Mouse (Mus musculus): ENCODE data around the gene Igf1r. TPM values are rescaled to one million over a fixed set of nuclear protein-coding genes. Genes with fewer than 3 reads are reported as not detected.

Gene Igf1r
- total RNA-seq, 1 experiment, result 23.5 TPM

GRCm38 (mm10) chr7:68127799-68128261 lies 175.2 kb downstream of the Igf1r start:
- peaks cover 1 to 14% of the 10 kb centered on the region in 2 experiments; a peak in 1 of 4 replicates for H3K4me1 ChIP-seq (ENCODE audit: control insufficient read depth in 2 of 2, insufficient read depth in 2 of 2, low read length in 2 of 2, poor library complexity in 1 of 2)
- no peak overlapping the region for H3K9ac ChIP-seq (ENCODE audit: insufficient read depth, low read depth, low read length, poor library complexity, severe bottlenecking)
- DNase-seq (ENCODE audit: low read depth, low spot score), result no peak
- H3K36me3 ChIP-seq (ENCODE audit: control insufficient read depth, insufficient read depth, low read length, poor library complexity, severe bottlenecking), result no peaks in the 10 kb centered on the region; the same call in 1 of the 2 replicates
- H3K27ac ChIP-seq (ENCODE audit: insufficient read depth, low read depth, low read length, poor library complexity, severe bottlenecking), result no peak overlapping the region
- TF ChIP-seq ZNF384 (IDR thresholded peaks at IDR 0.05; ENCODE audit: low read depth, low read length) (no peak), CHD2 (IDR thresholded peaks at IDR 0.05; ENCODE audit: low read depth, low read length) (no peak), ZC3H11A (IDR thresholded peaks at IDR 0.05; ENCODE audit: borderline replicate concordance, low read depth, low read length) (no peak), MAFK (IDR thresholded peaks at IDR 0.05; ENCODE audit: insufficient read depth, low read depth, low read length) (no peak), HCFC1 (IDR thresholded peaks at IDR 0.05; ENCODE audit: borderline replicate concordance, insufficient read depth, low read length) (no peak)
- no peaks in the 10 kb centered on the region for H3K9me3 ChIP-seq (ENCODE audit: control insufficient read depth, insufficient read depth, low read depth, low read length)
- in situ Hi-C loops (cut with MboI; ENCODE audit: low sequenced_read_pairs in 2 of 2, unreplicated experiment in 2 of 2), result loop anchor here in 1 of 2 experiments (25.0 kb wide), 1 partner anchor 341 kb away; no protein-coding TSS in a partner anchor
- H3K4me3 ChIP-seq (ENCODE audit: insufficient read depth in 1 of 2, low read depth in 1 of 2, low read length in 2 of 2, poor library complexity in 1 of 2, severe bottlenecking in 1 of 2), result no peak overlapping the region

GRCm38 (mm10) chr7:68128271-68128674 lies 175.6 kb downstream of the Igf1r start:
- Histone ChIP-seq H3K4me1 (ENCODE audit: control insufficient read depth in 2 of 2, insufficient read depth in 2 of 2, low read length in 2 of 2, poor library complexity in 1 of 2) (peaks cover 1 to 14% of the 10 kb centered on the region in 2 experiments; a peak in 1 of 4 replicates), H3K9me3 (ENCODE audit: control insufficient read depth, insufficient read depth, low read depth, low read length) (no peaks in the 10 kb centered on the region), H3K36me3 (ENCODE audit: control insufficient read depth, insufficient read depth, low read length, poor library complexity, severe bottlenecking) (no peaks in the 10 kb centered on the region; the same call in 1 of the 2 replicates), H3K27ac (ENCODE audit: insufficient read depth, low read depth, low read length, poor library complexity, severe bottlenecking) (no peak overlapping the region), H3K9ac (ENCODE audit: insufficient read depth, low read depth, low read length, poor library complexity, severe bottlenecking) (no peak overlapping the region), H3K4me3 (ENCODE audit: insufficient read depth in 1 of 2, low read depth in 1 of 2, low read length in 2 of 2, poor library complexity in 1 of 2, severe bottlenecking in 1 of 2) (peak overlapping the region; percentile 51 to 88; a peak in 3 of 4 replicates)
- no peak for DNase-seq (ENCODE audit: low read depth, low spot score)
- in situ Hi-C loops (cut with MboI; ENCODE audit: low sequenced_read_pairs in 2 of 2, unreplicated experiment in 2 of 2), result loop anchor here in 1 of 2 experiments (25.0 kb wide), 1 partner anchor 341 kb away; no protein-coding TSS in a partner anchor
- TF ChIP-seq CHD2 (IDR thresholded peaks at IDR 0.05; ENCODE audit: low read depth, low read length), result no peak
- no peak for TF ChIP-seq MAFK (IDR thresholded peaks at IDR 0.05; ENCODE audit: insufficient read depth, low read depth, low read length)
- TF ChIP-seq ZC3H11A (IDR thresholded peaks at IDR 0.05; ENCODE audit: borderline replicate concordance, low read depth, low read length), result no peak
- no peak for TF ChIP-seq HCFC1 (IDR thresholded peaks at IDR 0.05; ENCODE audit: borderline replicate concordance, insufficient read depth, low read length)
- TF ChIP-seq ZNF384 (IDR thresholded peaks at IDR 0.05; ENCODE audit: low read depth, low read length), result no peak

GRCm38 (mm10) chr7:68129077-68129511 lies 176.5 kb downstream of the Igf1r start:
- peak overlapping the region; percentile 58; the same call in 1 of the 2 replicates for H3K9ac ChIP-seq (ENCODE audit: insufficient read depth, low read depth, low read length, poor library complexity, severe bottlenecking)
- TF ChIP-seq HCFC1 (IDR thresholded peaks at IDR 0.05; ENCODE audit: borderline replicate concordance, insufficient read depth, low read length) (no peak), ZNF384 (IDR thresholded peaks at IDR 0.05; ENCODE audit: low read depth, low read length) (no peak), CHD2 (IDR thresholded peaks at IDR 0.05; ENCODE audit: low read depth, low read length) (peak; percentile 94)
- H3K36me3 ChIP-seq (ENCODE audit: control insufficient read depth, insufficient read depth, low read length, poor library complexity, severe bottlenecking), result no peaks in the 10 kb centered on the region; the same call in 1 of the 2 replicates
- in situ Hi-C loops (cut with MboI; ENCODE audit: low sequenced_read_pairs in 2 of 2, unreplicated experiment in 2 of 2), result loop anchor here in 1 of 2 experiments (25.0 kb wide), 1 partner anchor 342 kb away; no protein-coding TSS in a partner anchor
- H3K9me3 ChIP-seq (ENCODE audit: control insufficient read depth, insufficient read depth, low read depth, low read length), result no peaks in the 10 kb centered on the region
- peak; percentile 100 for DNase-seq (ENCODE audit: low read depth, low spot score)
- peak overlapping the region; percentile 45; the same call in 1 of the 2 replicates for H3K27ac ChIP-seq (ENCODE audit: insufficient read depth, low read depth, low read length, poor library complexity, severe bottlenecking)
- peaks cover 1 to 14% of the 10 kb centered on the region in 2 experiments; a peak in 1 of 4 replicates for H3K4me1 ChIP-seq (ENCODE audit: control insufficient read depth in 2 of 2, insufficient read depth in 2 of 2, low read length in 2 of 2, poor library complexity in 1 of 2)
- peak overlapping the region; percentile 79 to 88 for H3K4me3 ChIP-seq (ENCODE audit: insufficient read depth in 1 of 2, low read depth in 1 of 2, low read length in 2 of 2, poor library complexity in 1 of 2, severe bottlenecking in 1 of 2)

- Histone ChIP-seq H3K27ac (ENCODE audit: insufficient read depth, low read depth, low read length, poor library complexity, severe bottlenecking) (peak overlapping the region; percentile 45; the same call in 1 of the 2 replicates), H3K9me3 (ENCODE audit: control insufficient read depth, insufficient read depth, low read depth, low read length) (no peaks in the 10 kb centered on the region), H3K9ac (ENCODE audit: insufficient read depth, low read depth, low read length, poor library complexity, severe bottlenecking) (peak overlapping the region; percentile 58; the same call in 1 of the 2 replicates), H3K36me3 (ENCODE audit: control insufficient read depth, insufficient read depth, low read length, poor library complexity, severe bottlenecking) (no peaks in the 10 kb centered on the region; the same call in 1 of the 2 replicates), H3K4me1 (ENCODE audit: control insufficient read depth in 2 of 2, insufficient read depth in 2 of 2, low read length in 2 of 2, poor library complexity in 1 of 2) (peaks cover 1 to 14% of the 10 kb centered on the region in 2 experiments; a peak in 1 of 4 replicates), H3K4me3 (ENCODE audit: insufficient read depth in 1 of 2, low read depth in 1 of 2, low read length in 2 of 2, poor library complexity in 1 of 2, severe bottlenecking in 1 of 2) (peak overlapping the region; percentile 79 to 88)
- in situ Hi-C loops (cut with MboI; ENCODE audit: low sequenced_read_pairs in 2 of 2, unreplicated experiment in 2 of 2), result loop anchor here in 1 of 2 experiments (10.0 to 25.0 kb wide), 2 partner anchors 175 to 342 kb away; partner anchors contain the start of gene Igf1r
- no peak for TF ChIP-seq HCFC1 (IDR thresholded peaks at IDR 0.05; ENCODE audit: borderline replicate concordance, insufficient read depth, low read length)
- TF ChIP-seq ZC3H11A (IDR thresholded peaks at IDR 0.05; ENCODE audit: borderline replicate concordance, low read depth, low read length), result no peak
- TF ChIP-seq CHD2 (IDR thresholded peaks at IDR 0.05; ENCODE audit: low read depth, low read length), result no peak
- no peak for TF ChIP-seq MAFK (IDR thresholded peaks at IDR 0.05; ENCODE audit: insufficient read depth, low read depth, low read length)
- no peak for TF ChIP-seq ZNF384 (IDR thresholded peaks at IDR 0.05; ENCODE audit: low read depth, low read length)
- peak; percentile 79 for DNase-seq (ENCODE audit: low read depth, low spot score)
These were observed 177.1 kb downstream of the Igf1r start for GRCm38 (mm10) chr7:68129546-68130253.
